Mouse (Mus musculus) cerebellum, adult 2 months (tissue): ENCODE data around the gene Utp6.

ENCODE experiments used
- CTCF ChIP-seq: fragments of 200-500 bp; IDR thresholded peaks from 2 replicates; pipeline ENCODE4 v1.5.1; 2011; ENCODE audit warnings: low read depth, mild to moderate bottlenecking, control low read depth, low read length, moderate library complexity, borderline replicate concordance; ENCODE audit not compliant: insufficient read depth
- POLR2A ChIP-seq: fragments of 200-500 bp; IDR thresholded peaks from 2 replicates; pipeline ENCODE4 v1.6.1; 2011; ENCODE audit warnings: low read length, control low read depth, borderline replicate concordance; ENCODE audit not compliant: insufficient read depth

GRCm38 (mm10) chr11:79961346-79962124 is 655 bp downstream of the Utp6 start:
- TF ChIP-seq POLR2A (no peak), CTCF (no peak)
